Mouse (Mus musculus): ENCODE measurements around the gene Ndufc2.

The Ndufc2 gene

DNA sequence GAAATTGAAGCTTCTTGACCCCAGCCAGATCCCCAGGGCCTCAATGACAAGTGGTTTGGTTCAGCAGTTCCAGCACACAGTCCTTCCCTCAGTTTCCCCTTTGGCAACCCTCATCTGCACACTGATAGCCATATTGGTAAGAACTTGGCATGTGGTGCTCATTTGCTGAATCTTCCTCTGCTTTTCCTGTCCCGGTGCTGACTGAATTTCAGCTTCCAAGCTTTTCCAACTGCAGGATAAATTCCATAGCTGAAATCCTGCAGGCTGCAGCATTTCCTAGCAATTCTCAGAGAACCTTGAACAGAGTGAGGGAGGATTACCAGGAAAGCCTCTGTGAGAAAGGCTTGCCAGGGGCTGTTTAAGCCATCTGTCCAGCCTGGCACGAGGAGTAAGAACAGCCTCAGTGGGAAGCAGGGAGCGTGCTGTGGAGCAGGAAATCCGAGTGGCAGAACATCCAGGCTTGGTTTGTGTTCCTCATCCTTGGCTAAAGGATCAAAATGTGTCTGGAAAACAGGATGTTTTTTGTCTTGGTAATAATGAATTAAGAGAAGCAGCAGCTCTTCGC is 12.9 kb upstream of the Ndufc2 start:
- in situ Hi-C loops (cut with MboI, MseI): no loop called here

DNA sequence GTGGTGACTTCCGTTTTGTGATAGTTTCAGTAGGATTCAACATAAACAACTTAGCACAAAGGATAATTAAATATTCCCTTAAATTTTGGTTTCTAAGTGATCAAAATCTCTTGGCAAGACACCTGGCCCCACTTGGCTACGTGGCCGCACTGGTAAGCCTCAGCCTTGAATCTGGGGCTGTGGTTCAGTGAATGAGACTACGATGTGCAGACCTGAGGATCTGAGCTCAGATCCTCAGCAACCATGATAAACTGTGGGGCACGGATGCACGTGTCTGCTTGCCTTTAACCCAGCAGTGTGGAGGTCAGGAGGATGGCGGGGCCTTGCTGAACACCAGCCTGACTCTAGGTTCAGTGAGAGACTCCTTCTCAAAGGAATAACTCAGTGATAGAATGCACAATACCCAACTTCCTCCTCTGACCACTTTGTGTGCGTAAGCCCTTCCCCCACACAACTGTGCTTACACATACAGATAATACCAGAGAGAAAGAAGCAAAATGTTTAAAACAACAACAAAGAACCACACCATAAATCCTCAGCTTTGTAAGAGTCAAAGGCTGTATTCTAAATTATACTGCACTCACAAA is 12.1 kb upstream of the Ndufc2 start:
- in situ Hi-C loops (cut with MboI, MseI): no loop called here

DNA sequence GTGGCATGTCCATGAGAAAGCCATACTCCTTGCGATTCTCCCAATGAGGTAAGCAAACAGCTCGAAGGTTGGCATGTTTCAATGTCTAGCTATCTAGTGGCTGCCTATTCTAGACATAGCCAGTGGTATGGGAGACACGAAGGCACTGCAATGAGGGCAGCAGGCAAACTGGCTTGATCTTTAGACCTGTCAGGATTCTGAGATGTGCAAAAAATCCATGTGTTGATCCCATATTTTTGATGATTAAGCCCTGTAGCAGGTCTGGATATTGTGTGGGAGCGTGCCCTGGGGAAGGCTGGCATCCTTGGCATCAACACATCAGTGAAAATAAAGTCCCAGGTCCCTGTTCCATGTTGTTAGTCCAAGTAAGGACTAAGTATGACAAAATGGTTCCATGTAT is 11.3 kb upstream of the Ndufc2 start:
- in situ Hi-C loops (cut with MboI, MseI): no loop called here

DNA sequence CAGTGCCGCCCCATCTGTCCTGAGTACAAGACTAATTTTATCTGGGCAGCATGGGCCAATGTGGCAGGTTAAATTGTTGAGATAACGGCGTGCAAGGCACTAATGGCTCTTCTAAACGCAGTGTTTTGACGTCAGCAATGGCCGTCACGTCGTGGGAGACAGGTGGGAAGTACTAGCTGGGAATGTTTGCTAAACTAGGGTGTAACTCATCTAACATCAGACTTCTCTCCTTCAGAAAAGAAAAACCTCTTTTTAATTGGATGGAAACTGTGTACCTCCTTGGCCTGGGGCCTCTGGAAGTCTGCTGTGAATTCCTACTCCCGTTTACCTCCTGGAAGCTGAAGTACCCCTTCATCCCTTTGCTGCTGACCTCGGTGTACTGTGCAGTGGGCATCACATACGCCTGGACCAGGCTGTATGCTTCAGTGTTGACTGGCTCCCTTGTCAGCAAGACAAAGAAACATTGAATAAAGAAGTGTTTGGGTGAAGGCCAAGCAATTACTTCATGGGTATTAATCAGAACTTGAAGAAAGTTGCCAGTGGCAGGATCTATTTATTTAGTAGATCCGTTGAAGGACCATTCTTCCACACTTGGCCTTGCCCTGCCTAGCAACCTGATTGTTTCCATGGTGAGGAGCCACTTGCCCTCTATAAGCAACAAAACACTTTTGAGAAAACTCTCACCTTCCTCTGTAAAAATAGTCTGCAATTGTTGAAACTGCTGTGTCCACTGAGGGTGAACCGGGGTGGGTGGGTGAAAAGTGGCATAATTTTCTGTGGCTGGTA is 8.3 kb upstream of the Ndufc2 start:
- in situ Hi-C loops (cut with MboI, MseI): no loop called here

GRCm38 (mm10) chr7:97392079-97392445 is 7.7 kb upstream of the Ndufc2 start:
- in situ Hi-C loops (cut with MboI, MseI): no loop called here

DNA sequence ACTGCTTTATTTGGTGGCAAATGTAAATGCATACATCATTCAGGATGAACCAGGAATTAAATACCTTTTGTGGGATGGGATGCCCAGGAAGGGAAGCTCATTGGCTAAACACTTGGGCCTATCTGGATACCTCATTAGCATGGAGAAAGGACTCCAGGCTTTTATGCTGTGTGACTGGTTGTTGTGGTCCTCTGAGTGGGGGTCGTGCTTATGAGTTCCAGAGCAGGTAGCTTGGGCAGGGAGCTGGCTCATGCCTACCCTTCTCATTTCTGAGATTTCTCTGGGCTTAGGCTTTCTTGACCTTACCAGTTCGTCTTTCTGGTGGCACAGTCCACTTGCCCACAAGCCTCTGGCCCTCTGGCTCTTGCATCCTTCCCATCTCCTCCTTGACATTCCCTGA is 5.4 kb upstream of the Ndufc2 start:
- in situ Hi-C loops (cut with MboI, MseI): no loop called here

DNA sequence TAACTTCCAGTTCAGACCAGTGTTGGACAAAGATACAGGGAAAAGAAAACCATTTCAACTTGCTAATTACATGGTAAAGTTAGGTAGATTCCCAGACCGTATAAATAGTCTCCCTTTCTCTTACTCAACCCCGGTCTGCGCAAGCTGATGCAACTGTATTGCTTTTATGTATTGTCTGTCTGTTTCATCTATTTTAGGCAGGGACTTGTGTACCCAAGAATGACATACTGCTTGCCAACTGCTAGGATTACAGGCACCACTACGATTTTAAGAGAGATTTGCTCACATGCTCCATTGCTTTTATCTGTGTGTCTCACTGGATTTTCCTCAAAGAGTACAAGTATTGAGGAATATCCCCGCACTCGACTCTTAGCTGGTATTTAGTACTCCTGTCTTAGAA is 860 bp upstream of the Ndufc2 start:
- in situ Hi-C loops (cut with MboI, MseI): no loop called here

DNA sequence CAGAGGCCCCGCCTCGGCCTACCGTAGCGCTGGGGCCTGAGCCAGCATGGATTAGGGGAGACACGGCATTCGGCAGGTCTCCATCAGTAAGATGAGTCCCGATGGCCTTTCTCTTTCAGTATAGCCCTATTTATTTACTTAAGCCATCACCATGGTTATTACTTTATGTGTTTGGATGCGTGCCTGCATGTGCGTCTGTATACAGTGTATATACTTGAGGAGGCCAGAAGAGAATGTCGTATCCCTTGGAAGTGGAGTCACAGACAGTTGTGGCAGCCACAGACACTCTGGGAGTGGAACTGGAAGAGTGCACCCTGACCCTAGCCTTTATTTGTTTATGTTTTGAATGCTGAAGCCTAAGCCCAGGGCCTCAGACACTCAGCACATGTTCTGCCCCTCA is 7.3 kb downstream of the Ndufc2 start:
- in situ Hi-C loops (cut with MboI, MseI): loop anchor here in 1 of 2 experiments (25.0 kb wide), 1 partner anchor 280 kb away; the partner anchor contains the start of gene Clns1a

- in situ Hi-C loops (cut with MboI, MseI): loop anchor here in 1 of 2 experiments (25.0 kb wide), 1 partner anchor 276 kb away; the partner anchor contains the start of gene Clns1a
Measured at GRCm38 (mm10) chr7:97411106-97411505, 11.3 kb downstream of the Ndufc2 start.

DNA sequence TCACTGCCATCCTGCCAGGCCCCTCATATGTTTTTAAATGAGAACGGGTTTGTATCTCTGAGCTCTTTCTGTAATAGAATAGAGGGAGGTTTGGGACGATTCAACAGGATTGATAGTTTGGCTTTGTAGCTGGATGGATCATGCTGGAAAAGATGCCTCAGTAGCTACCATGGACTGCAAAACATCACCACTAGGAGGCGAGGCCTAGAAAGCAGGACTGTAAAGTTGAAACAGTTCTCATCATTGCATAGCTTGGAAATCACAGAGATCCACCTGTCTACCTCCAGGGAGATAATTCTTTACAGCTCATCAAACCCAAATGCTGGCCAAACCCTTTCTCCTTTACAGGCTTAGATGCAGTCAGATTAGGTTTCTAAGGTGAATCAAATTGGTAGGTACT is 11.8 kb downstream of the Ndufc2 start:
- in situ Hi-C loops (cut with MboI, MseI): loop anchor here in 1 of 2 experiments (25.0 kb wide), 1 partner anchor 276 kb away; the partner anchor contains the start of gene Clns1a

GRCm38 (mm10) chr7:97413981-97414380 is 14.2 kb downstream of the Ndufc2 start:
- in situ Hi-C loops (cut with MboI, MseI): loop anchor here in 1 of 2 experiments (25.0 kb wide), 1 partner anchor 273 kb away; the partner anchor contains the start of gene Clns1a

DNA sequence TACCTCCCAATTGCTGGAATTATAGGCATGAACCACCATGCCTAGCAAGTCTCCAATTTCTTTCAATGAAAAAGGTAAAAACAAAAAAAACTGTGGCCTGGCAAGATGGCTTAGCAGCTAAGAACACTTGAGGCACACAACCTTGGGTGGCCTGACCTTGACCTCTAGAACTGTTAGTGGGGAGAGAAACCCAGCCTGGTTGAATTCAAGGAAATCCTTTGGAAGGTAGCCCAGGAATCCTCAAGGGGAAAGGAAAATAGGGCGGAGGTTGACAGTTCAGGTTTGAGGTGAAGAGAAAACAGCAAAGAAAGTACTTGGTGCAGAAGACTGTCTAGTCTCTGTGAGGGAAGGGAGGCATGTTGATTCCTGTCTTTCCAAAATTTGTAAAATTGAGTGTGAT is 14.6 kb downstream of the Ndufc2 start:
- in situ Hi-C loops (cut with MboI, MseI): loop anchor here in 1 of 2 experiments (25.0 kb wide), 1 partner anchor 273 kb away; the partner anchor contains the start of gene Clns1a

- in situ Hi-C loops (cut with MboI, MseI): loop anchor here in 1 of 2 experiments (5.0 to 25.0 kb wide), 2 partner anchors 107 to 272 kb away; partner anchors contain the start of gene Clns1a
Measured at GRCm38 (mm10) chr7:97414915-97415687, 15.3 kb downstream of the Ndufc2 start.

DNA sequence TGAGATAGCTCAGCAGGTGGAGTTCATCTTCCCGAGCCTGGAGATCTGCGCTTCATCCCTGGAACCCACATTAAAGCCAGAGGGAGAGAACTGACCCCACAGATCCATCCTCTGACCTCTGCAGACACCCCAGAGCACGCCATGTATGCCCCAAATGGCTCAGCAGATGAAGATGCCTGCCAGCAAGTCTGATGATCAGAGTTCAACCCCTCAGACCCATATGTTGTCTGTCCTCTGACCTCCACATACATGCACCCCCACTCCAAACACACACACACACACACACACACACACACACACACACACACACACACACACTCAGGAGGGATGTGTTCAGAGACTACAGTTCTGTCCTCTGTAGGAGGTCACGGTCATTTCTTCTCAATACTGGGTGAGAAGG is 16.7 kb downstream of the Ndufc2 start:
- in situ Hi-C loops (cut with MboI, MseI): loop anchor here in 1 of 2 experiments (5.0 to 25.0 kb wide), 2 partner anchors 106 to 271 kb away; partner anchors contain the start of gene Clns1a

DNA sequence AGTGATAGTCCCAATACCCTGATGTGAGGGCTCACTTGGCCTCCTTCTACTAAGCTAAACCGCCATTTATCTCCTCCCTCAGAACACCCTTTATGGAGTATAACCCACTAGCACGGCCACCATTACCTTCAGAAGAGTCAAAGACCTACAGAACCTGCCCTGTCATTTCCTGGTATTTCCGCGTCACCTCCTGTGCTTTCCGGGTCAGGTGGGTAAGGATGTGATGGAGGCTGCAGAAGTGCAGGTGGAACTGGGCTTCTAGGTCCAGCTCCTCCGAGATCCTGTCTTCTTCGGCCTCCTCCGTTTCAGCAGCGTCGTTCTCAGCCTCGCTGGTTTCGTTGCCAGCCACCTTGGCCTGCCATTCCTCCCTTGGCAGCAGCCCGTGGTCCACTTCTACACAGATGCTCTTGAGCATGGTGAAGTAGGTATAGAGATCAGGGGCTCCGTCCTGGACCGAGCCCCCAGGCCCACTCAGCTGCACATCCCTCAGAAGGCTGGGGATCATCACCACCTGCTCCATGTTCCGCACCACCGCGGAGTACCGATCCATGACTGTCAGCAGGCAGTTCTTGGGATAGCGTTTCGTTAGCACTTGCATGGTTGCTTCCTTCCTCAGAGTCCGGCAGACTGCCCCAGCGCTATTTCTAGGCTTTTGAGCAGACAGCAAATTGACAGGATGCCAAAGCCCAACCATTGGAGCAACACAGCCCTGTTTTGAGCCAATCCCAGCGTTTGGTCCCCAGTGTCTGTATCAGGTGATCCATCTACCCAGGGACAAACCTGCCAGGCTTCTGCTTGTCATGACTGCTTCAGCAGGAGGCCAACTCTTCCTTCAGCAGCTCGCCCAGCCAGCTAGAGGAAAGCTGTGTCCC is 17.3 kb downstream of the Ndufc2 start, which contains the start of gene Thrsp:
Gene Thrsp (minus strand): TSS at position 825 of the 872 bp plus-strand sequence.
- in situ Hi-C loops (cut with MboI, MseI): loop anchor here in 1 of 2 experiments (5.0 to 25.0 kb wide), 2 partner anchors 105 to 270 kb away; partner anchors contain the start of gene Clns1a

GRCm38 (mm10) chr7:97418717-97419116 is 18.9 kb downstream of the Ndufc2 start:
- in situ Hi-C loops (cut with MboI, MseI): loop anchor here in 1 of 2 experiments (5.0 to 25.0 kb wide), 2 partner anchors 104 to 269 kb away; partner anchors contain the start of gene Clns1a

DNA sequence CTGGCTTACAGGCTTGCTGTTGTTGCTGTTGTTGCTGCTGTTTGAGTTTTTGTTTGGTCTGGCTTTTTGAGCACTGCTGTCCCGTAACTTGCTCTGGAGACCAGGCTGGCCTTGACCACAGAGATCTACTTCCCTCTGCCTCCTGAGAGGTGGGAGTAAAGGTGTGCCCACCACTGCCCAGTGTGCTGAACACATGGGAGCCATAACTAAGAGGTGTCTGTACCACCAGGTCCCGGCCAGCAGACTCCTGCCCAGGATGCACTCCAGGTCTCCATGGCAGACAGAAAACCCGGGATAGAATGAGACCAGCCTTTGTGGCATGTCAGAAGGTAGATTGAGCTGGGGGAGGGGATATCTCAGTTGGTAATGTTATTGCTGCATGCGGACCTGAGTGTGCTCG is 19.4 kb downstream of the Ndufc2 start:
- in situ Hi-C loops (cut with MboI, MseI): loop anchor here in 1 of 2 experiments (5.0 to 25.0 kb wide), 2 partner anchors 103 to 268 kb away; partner anchors contain the start of gene Clns1a

DNA sequence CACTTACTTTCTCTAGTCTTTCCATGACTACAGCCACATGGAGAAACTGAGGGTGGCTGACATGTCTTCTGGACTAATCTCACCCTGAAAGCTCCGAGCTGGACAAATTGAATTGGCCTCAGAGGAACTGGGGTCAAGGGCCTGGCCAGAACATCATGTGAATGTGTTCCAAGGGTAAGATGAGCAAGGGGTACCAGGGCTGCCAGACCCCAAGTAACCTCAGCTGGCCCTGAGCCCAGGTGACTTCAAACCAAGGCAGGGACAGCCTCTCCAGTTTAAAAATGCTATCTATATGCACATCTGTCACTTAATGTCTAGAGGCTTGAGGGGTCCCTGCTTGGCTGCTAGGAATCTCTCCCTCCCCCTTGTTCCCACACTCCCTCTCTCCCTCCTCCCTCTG is 20.6 kb downstream of the Ndufc2 start:
- in situ Hi-C loops (cut with MboI, MseI): loop anchor here in 1 of 2 experiments (25.0 kb wide), 1 partner anchor 267 kb away; the partner anchor contains the start of gene Clns1a

DNA sequence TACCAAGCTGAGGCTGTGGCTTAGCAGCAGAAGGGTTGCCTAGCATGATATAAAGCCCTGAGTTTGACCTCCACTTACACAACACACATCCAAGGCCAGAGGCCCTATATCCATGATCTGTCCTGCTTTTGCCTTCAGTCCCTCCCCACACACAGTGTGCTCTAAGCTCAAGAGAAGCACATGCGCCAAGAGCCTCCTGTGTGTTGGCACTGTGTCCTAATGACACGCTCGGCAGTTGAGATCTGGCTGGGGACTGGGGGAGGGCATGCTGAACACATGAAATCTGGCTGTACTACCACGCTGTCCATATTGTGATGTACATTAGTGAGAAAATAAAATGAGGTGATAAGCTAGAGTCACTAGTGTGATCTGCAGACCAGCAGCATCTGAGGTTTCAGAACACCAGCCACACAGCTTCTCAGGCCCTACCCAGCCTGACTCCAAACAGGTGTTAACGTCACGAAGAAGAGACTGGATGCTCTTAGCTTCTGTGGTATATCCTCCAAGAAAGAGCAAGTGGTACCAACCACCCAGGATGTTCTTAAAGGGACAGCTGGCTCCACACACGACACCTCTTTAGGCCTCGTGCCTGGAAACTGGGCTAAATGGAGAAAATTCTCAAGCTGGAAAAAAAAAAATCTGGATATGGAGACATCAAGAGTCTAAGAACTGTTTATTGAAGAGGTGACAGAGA is 21.3 kb downstream of the Ndufc2 start:
- in situ Hi-C loops (cut with MboI, MseI): loop anchor here in 1 of 2 experiments (25.0 kb wide), 1 partner anchor 266 kb away; the partner anchor contains the start of gene Clns1a

All from T-helper 17 cell (primary cell).